Mouse (Mus musculus) adipocyte (in vitro differentiated cells): Measurements from ENCODE around the gene Spdye4c.

Source experiments
- DNase-seq: peaks from one replicate; pipeline ENCODE4 v3.0.0-alpha.2; 2016; ENCODE audit warnings: low spot score

Gene Spdye4c

DNA sequence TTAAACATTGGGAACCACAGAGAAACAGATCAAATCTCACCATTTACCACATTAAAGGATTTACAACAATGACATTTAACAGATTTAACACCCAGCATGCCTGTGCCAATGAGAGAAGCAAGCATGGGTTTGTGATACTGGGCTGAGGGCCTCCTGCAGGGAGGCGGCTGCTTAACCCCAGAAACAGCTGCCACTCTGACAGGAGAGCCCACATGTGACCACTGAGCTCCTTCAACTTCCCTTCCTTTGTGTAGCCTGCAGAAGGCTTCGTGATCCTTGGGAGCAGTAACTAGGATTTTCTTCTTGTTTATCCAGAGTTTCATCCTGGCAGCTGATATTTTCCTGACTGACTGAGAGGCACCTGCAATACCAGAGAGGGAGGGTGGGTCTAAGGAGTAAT is 10.5 kb downstream of the Spdye4c start:
- DNase-seq, result no peak

- peak; percentile 48 for DNase-seq
These were observed 18.3 kb downstream of the Spdye4c start for GRCm38 (mm10) chr2:128609286-128609685.

GRCm38 (mm10) chr2:128611178-128611577 is 20.2 kb downstream of the Spdye4c start:
- DNase-seq, result no peak

GRCm38 (mm10) chr2:128612275-128612674 is 21.3 kb downstream of the Spdye4c start:
- DNase-seq, result peak; percentile 42

DNA sequence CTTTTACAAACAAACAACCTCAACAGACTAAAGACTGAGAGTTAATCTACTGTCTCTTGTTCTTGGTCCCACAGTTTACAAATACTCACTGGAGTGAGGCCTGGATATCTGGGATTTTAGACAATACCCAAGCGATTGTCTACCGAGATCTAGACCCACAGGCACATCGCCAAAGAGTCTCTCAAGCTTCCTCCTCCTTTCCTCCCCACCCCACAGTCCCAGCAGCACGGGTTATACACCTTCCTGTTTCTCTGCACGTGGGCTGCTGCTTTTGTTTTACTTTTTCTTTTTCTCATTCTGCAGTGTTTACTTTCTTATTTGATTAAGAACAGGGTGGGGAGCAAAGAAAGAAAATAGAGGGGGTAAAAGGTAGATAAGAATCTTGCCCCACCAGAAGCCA is 22.4 kb downstream of the Spdye4c start:
- DNase-seq, result no peak

- DNase-seq, result no peak
These were observed 24.4 kb downstream of the Spdye4c start for GRCm38 (mm10) chr2:128615366-128615765.

GRCm38 (mm10) chr2:128620578-128620977 is 29.6 kb downstream of the Spdye4c start:
- DNase-seq, result no peak
